Mouse (Mus musculus) liver, embryonic 18 days (tissue): Measurements from ENCODE around the gene Slc35f5. TPM values are rescaled to one million over a fixed set of nuclear protein-coding genes. Genes with fewer than 3 reads are reported as not detected.

Experiments
- polyA plus RNA-seq: library from polyadenylated mRNA; depleted of rRNA; stranded (reverse); fragments of >200 nt; gene quantifications from 2 replicates; pipeline ENCODE4 v1.2.3, GENCODE M21; 2012; rRNA removed

Gene Slc35f5
- polyA plus RNA-seq, result 27.0 and 32.0 TPM in 2 replicates

DNA sequence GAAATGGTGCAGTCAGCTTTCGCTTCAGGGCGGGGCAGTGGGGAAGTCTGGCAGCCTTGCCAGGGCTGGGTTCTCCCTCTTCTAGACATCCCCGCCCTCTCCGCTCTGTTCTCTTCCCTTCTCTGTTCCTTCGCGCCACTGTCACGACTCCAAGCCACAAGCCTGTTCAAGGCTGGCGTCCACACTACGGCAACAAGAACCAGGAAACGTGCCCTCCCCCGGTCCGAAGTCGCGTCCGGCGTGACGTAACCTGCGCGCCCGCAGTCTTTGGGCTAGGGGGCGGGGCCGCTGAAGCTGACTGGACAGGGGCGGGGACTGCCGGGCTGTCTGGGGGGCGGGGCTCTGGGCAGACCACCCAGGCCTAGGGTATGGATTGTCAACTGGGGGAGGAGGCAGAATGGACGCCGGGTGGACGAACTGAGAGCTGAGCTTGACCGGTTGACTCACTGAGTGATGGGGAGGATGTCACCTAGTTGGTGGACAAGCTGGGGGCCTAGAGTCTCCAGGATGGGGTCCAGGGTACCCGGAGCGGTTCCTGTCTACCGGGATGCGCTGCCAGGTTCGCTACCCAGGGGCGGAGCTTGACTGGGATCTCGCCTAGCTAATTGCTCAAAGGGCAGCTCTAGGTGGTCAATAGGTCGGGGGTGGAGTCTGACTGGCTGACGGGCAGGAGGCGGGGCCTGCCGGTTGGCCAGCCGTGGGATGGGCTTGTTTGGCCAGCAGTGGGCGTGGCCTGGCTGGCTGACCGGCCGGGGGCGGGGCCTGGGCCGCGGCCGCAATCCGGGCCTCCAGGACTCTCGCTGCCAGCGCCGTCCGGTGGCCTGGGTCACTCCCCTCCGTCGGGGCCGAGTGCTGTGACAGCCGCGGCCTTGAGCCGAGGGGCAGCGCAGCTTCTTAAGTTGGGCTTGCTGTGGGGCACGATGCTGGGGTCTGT, at the start of gene Slc35f5:
Slc35f5 (plus strand) TSS at position 337 of the 934 bp plus-strand sequence.

Other genes starting within 250 kb of the Slc35f5 start
- 53.6 and 55.1 TPM in 2 replicates for gene Actr3, start 124.9 kb upstream of the Slc35f5 start, polyA plus RNA-seq
- gene Gpr39, start 116.4 kb downstream of the Slc35f5 start, polyA plus RNA-seq, result 3.3 and 4.1 TPM in 2 replicates